Mouse (Mus musculus): Measurements from ENCODE around the gene Tanc2.

Gene Tanc2

DNA sequence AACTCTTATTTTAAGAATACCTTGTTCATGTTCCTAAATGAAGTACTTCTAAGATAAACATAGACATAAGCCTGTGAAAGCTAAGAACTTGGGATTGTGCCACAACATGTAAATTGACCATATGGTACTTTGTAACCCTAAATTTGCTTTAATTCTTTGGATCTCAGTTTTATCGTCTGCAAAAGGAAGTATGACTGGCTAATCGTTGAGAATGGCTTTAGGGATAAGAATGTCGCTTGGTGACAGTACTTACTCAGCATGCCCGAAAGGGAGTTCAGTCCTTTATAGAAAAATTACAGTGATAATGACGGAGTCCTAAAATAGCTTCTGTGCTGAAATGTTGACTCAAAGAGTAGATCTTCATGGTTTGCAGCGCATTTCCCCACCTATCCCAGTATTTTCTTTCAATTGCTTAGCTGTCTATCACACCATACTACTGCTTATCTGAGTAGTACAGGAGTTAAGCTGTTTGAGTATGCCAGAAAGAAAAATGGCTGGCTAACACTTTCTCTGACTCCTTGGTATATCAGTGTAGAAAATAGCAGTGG is 246.6 kb downstream of the Tanc2 start:
- no peak for DNase-seq (ENCODE audit: low spot score)

DNA sequence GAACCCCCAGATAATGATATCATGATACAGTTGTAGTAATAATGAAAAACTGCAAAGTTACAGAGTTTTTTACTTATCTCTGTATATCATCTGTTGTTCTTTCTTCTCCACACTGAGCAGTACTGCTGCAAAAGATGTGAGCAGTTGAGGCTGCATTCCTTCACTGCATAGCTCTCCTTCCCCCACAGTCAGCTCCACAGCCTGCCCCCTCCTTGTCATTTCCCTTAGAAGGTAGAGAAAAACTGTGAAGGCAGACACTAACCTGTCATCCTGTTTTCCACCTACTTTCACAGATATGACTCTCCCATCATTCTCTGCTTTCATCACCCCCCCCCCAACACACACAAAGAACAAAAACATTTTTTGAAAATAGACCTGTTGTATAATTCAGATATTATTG is 248.2 kb downstream of the Tanc2 start:
- no peak for DNase-seq (ENCODE audit: low spot score)

DNA sequence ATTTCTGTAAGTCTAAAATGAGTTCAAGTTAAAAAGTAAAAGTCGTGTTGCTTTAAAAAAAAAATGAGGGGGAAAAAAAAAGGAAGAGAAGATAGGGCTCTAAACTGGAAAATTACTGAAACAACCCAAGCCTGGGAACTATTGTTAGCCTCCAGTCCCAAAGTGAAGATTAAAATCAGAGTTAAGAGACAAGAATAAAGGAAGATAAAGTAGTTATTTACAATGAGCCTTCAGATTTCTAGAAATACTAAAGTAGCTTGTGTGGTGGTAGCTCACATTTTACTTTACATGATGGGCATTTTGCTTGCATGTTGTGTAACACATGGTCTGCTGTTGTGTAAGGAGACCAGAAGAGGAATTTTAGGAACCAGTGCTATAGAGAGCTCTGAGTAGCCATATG is 256.1 kb downstream of the Tanc2 start:
- no peak for DNase-seq (ENCODE audit: low spot score)

DNA sequence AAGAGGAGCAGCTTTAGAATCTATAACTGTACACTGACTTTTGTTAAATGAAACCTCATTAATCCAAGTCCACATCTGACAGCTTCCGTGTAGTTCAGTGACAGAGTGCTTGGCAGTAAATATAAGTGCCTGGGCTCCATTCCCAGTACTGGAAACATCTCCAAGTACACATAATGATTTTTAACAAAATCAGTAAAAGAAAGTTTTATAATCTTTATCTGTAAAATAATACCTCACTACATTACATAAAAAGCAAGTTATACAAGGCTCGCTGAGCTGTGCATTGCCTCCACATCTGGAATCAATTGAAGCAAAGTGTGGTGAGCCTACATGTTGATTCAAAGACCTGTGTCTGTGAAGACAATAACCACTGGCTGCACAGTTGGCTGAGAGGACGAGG is 265.7 kb downstream of the Tanc2 start:
- DNase-seq (ENCODE audit: low spot score): no peak

DNA sequence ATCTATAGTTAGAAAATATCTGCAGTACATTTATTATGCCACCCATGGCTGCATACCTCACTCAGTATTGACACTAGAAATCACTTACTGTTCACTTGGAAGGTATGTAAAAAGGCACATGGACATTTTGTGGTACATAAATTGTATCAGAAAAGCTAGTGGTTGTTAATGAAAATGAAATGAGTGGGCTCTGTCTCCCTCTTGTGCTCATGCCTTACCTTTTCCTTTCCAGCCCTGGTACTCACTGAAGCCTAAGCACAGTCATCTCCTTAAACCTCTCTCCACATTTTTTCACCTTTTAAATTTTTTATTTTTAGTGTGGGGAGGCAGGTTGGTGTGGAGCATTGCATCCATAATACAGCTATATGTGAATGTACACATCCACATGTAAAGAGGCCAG is 268.3 kb downstream of the Tanc2 start:
- DNase-seq (ENCODE audit: low spot score): no peak

DNA sequence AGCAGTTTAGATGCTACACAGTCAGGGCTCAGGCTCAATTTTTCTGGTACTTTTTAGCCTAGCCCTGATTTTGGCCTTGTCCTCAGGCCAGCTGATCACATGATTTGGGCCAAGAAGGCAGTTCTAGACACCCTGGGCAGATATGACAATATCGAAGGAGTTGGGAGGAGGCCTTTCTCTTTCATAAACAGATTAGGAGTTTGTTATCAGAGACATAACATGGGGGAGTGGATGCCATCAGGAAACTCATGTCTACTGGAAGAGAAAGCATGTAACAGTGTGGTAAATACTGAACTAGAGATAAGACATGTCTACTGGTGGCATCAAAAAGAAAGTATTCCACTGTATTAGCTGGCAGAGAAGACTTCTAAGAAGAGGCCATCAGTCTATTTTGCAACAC is 295.8 kb downstream of the Tanc2 start:
- DNase-seq (ENCODE audit: low spot score): no peak

DNA sequence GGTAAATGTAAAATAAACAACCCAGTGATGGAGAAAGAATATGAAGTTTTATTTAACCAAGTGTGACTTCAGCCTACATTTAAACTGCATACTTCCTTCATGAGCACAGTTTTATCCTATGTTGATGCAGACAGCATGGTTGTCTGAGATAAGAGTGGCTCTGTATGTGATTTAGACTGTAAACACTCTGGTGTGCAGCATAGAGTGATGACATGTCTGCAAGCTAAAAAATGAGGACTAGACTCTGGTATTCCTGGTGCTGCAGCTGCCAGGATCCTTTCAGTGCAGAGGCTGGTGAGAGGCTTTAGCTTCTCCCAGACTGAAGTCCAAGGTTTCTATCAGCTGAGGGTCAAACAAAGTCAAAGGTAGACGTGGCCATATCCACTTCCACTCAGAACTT is 297.5 kb downstream of the Tanc2 start:
- DNase-seq (ENCODE audit: low spot score): no peak

DNA sequence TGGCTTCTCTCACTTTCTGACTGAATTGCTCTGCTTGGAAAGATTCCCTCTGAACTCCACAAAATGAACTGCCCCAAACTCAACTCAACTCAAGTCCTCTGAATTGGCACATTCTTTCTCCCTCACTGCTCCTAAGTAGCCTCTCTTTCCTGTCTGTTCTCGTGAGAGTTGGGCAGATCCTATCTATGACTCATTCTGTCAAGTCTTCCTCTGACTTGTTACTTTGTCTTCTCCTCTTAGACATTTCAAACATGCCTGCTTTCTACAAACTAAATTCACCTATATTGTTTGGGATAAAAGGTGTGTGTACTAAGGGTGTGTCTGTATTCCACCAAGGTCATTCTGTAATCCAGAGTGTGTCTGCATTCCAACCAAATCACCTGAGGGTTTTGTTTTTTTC is 309.4 kb downstream of the Tanc2 start:
- no peak for DNase-seq (ENCODE audit: low spot score)

DNA sequence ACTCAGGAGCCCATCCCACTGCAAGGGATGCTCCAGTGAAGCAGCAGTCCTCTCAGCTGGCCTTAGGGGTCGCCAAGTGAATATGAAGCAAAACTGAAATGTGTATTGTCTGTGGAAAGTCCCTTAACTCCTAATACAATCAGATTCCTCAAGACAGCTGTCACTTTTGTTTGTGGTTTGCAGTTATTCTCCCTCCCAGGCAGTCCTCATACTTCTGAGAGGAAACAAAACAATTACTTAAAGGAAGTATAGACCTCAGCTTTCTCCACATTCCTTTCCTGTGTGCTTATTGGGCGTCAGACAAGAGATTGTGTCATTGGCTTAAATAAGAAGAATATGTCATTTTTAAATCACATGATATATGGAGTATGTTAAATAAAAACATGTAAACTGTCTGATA is 311.7 kb downstream of the Tanc2 start:
- no peak for DNase-seq (ENCODE audit: low spot score)

DNA sequence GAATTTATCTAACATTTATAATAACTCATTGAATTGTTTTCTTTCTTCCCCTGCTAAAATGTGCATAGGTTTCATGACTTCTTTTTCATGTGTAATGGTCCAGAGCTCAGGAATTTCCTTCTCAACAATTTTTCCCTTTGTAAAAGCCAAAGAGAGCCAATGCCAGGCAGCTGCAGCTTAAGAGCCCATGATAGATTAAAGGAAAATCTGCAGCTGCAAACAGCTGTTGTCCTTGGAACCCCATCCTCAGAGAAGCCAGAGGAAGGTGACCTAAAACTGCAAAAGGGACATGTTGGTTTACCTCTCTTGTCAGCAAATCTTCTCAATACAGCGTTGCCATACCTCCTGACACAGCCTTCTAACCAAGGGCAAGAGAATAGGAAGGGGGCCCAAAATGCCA is 313.2 kb downstream of the Tanc2 start:
- DNase-seq (ENCODE audit: low spot score): no peak

DNA sequence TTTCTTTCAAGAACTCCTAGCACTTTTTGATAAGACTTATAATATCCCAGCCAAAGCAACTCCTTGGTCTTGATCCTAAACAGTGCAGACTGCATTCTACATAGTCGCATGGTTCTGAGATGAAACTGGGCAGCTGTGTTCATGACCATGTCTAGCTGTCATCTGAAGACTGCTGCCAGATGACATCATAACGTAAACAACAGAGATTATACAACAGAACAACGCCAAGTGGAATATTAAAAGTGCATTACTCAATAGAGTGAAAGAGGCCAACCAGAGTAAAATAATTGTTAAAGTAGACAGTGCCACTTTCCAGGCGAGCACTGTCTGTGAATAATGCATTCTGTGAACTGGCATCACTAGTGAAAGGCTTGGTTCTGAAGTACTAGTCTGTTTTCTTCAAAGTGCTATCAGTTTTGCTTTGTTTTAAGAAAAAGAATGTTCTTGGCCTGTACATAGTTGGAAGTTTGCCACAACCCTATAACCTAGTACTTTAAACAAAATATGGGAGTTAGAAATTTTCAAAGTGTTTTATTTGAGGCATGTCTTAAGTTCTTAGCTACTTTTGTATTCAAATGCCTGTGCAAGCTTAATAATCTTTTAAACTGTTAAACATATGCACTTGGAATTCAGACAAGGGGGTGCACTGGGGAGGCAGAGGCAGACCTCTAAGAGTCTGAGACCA is 315.9 kb downstream of the Tanc2 start:
- DNase-seq (ENCODE audit: low spot score): no peak

DNA sequence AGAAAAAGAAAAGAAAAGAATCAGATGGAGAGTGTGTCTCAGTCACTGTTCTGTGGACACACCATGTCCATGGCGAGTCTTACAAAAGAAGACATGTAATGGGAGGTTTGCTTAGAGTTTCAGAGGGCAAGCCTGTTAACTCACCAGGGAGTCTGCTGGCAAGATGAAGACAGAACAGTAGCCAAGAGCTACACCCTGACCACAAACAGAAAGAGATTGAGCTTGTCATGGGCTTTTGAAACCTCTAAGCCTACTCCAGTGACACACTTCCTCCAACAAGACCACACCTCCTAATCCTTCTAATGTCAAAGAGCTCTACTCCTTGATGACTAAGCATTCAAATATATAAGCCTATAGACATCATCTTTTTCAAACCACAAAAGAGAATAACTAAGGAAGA is 317.6 kb downstream of the Tanc2 start:
- no peak for DNase-seq (ENCODE audit: low spot score)

DNA sequence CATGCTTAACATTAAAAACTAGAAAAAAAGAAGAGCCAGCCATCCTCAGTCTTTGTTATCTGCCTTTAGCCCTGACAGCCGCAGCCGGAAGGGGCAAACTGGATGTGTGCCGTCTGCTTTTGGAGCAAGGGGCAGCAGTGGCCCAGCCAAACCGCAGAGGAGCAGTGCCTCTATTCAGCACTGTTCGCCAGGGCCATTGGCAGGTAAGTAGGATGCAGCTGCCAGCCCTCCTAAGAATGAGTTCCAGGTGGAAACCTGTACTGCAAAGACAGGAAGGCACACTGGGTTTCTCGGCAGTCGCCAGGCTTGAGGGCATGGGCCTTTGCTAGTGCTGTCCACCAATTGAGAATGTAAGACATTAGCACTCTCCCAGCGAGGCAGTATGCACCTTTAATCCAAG is 319.1 kb downstream of the Tanc2 start:
- DNase-seq (ENCODE audit: low spot score): no peak

DNA sequence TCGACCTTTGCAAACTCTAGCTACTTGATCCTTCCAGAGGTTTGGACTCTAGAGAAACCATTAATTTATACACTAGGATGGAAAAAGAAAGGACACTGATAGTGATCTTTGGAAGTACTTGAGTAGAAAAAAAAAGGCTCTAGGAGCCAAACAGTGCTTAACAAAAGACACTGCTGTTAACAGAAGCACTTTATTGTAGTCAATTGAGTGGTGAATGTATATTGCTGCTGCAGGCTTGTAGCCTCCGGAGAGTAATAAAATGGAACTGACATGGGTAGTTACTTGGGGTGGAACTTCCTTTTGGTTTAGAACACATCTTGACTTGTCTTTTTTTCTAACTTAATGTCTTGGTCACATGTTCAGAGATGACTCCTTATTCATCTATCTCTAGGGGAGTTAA is 319.8 kb downstream of the Tanc2 start:
- DNase-seq (ENCODE audit: low spot score): no peak

DNA sequence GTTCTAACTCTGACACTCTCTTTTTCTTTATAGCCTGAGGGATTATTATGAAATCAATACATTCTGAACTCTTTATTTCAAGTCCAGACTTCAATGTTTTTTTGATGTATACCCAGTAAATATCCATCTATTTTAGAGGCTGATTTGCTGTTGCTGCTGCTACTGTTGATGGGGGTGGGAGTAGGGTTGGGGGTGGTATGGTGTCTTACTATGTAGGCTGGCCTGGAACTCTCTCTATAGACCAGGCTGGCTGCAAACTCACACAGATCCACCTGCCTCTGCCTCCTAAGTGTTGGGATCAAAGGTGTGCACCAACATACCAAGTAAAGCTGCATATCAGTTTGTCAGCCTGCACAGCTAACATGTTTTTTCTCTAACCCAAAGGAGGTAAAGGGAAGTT is 321.4 kb downstream of the Tanc2 start:
- no peak for DNase-seq (ENCODE audit: low spot score)

DNA sequence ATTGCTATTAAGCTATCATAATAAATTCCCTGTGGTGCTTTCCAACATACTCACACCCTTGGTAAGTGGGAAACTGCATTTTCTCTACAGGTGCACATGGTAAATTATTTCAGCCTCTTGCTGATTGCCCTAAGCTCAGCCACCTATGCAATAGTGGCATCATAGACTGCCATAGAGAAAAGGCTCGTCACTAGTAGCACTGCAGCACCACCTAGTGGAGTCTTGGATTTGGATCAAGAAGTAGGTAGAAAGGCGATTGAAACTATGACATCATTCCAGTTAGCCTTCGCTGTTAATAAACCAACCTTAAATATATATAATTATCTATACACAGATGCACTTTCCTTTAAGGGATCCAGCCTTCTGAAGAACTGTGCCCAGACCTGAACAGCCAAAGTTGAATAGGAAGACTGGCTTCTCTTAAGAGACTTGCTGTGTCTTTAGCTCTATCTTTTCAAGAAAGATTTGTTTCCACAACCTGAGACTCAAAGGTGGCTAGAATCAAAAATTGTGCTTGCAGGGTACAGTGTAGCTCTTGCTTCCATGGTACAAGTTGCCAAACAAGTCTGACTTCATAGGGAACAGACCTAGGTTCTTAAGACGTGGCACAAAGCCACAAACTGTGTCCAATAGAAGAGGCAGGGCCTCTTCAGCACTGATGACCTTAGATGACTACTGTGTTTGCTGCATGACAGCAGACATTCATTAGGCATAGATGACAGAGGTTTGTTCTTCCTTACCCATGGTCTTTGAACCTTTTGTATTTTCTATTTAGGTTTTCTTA is 322.0 kb downstream of the Tanc2 start:
- peak; percentile 14 for DNase-seq (ENCODE audit: low spot score)

DNA sequence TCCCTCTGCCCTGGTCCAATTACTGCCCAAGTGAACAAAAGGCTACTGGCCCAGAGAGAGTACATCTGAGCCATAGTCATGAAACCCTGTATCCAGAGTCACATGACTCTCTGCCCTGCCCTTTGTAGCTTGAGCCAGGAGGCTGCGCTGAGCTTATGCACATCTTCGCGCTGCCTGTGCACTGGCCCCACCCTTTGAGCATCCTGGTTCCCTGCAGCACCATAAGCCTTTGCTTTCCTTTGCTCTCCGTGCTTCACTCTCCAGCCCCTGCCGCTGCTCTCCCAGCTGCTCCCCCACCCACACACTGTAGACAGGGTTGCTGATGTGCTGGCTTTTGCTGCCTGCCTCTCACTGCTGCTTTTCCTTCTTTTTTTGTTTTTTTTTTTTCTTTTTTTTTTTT is 323.8 kb downstream of the Tanc2 start:
- DNase-seq (ENCODE audit: low spot score): no peak

DNA sequence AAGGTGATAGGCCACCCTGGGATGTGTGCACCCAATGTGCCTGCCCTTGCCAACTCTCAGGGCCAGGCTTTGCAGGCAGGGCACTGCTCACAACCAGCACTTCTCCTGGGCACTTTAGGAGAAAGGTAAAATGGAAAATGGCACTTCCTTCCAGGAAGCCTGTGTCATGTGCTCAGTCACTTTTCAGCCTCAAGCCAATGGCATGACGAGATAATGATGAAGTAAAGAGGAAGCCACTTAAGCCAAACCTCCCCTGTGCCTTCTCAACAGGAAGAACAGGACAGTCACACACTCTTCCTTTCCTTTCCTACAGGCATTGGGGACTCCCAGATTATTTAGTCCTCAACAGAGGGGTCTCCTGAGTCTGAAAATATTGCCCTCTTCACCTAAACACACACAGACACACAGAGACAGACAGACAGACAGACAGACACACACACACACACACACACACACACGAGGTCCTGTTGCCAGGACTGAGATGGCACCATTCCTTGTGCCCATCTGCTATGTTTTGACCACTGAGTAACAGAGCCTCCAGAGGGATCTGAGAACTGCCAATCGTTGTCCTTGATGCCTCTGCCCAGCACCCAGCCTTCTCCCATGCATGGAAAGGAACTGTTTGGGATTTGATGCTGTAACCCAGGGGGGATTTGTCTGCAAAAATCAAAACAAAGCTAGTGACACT is 330.5 kb downstream of the Tanc2 start:
- DNase-seq (ENCODE audit: low spot score): no peak

DNA sequence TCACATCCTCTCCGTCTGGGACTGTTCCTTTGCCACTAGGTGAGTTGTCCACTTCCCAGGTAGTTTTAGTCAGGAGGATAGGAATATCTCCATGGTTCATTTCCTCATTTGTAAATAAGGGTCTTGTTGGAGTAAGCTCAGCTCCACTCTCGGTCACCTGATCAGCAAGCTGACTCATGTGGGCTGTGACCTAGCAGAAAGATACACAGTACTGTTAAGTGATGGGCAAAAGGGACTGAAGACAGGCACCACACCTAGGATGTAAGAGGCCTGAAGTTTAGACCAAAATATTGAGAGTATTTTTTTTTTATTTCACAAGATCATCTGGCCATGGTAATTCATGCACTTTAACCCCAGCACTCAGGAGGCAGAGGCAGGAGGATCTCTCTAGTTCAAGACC is 331.1 kb downstream of the Tanc2 start:
- no peak for DNase-seq (ENCODE audit: low spot score)

DNA sequence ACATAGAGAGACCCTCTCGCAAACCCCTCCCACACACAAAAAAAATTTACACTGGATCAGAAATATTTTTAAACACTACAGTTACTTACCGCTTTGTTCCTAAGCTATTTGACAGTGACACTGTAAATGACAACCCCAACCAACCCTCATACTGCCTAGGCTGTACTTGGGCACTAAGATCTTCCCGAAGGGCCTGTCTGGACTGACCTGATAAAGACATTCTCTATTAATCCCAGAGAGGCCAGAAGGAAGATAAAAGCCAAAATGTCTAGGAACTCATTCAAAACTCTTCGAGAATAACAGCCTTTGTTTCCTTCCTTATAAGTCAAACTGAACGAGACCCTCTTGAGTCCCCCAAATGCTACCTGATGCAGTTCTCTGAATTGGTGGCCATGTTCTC is 331.5 kb downstream of the Tanc2 start:
- no peak for DNase-seq (ENCODE audit: low spot score)

DNA sequence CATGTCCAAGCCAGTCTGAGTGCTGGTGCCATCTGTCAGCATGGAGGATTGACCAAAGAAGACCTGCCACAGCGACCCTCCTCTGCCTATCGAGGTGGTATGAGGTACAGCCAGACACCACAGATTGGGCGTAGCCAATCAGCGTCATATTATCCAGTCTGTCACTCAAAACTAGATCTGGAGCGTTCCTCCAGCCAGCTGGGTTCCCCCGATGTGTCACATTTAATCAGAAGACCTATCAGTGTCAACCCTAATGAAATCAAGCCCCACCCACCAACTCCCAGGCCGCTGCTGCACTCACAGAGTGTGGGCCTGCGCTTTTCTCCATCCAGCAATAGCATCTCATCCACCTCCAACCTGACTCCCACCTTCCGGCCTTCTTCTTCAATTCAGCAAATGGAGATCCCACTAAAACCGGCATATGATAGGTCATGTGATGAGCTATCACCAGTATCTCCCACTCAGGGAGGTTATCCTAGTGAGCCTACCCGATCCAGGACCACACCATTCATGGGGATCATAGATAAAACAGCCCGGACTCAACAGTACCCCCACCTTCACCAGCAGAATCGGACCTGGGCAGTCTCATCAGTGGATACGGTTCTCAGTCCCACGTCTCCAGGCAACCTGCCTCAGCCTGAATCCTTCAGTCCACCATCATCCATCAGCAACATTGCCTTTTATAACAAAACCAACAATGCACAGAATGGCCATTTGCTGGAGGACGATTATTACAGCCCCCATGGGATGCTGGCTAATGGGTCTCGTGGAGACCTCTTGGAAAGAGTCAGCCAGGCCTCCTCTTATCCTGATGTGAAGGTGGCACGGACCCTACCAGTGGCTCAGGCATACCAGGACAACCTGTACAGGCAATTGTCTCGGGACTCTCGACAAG is 333.2 kb downstream of the Tanc2 start:
- DNase-seq (ENCODE audit: low spot score): no peak
